Mouse (Mus musculus): ENCODE data around the gene Tcl1b2.

- no peak for TF ChIP-seq CTCF (IDR thresholded peaks at IDR 0.05; ENCODE audit: low read depth, low read length)
- no peak for TF ChIP-seq POLR2A (IDR thresholded peaks at IDR 0.05; ENCODE audit: extremely low read depth, insufficient read depth, low read length)
These were observed 37.0 kb upstream of the Tcl1b2 start for GRCm38 (mm10) chr12:105108856-105109255.
